Mouse (Mus musculus) liver, embryonic 11.5 days (tissue): ENCODE measurements around the gene Syce1l. TPM values are rescaled to one million over a fixed set of nuclear protein-coding genes. Genes with fewer than 3 reads are reported as not detected.

Experiments used
- ATAC-seq: fragments of 200-750 bp; cut with Nextera tagmentation; replicated peaks from 2 replicates; pipeline ENCODE4 v1.8.0; 2017; ENCODE audit warnings: moderate number of reproducible peaks, mild to moderate bottlenecking, moderate TSS enrichment, moderate library complexity; ENCODE audit not compliant: low FRiP score
- DNase-seq: peaks from one replicate; pipeline ENCODE4 v3.0.0-alpha.2; 2017; ENCODE audit warnings: low spot score
- H3K27ac ChIP-seq: fragments of 300-500 bp; sonication (generic); 2 replicates; pipeline ENCODE4 v1.5.1; 2014; ENCODE audit warnings: mild to moderate bottlenecking, low read depth, low read length, control low read depth
- H3K27me3 ChIP-seq: fragments of 300-500 bp; sonication (generic); replicated peaks from 2 replicates; pipeline ENCODE4 v1.6.1; 2014; ENCODE audit warnings: low read length, mixed read lengths; ENCODE audit not compliant: control insufficient read depth, insufficient read depth
- H3K36me3 ChIP-seq: fragments of 300-500 bp; sonication (generic); 2 replicates; pipeline ENCODE4 v1.6.1; 2014; ENCODE audit warnings: mild to moderate bottlenecking, low read length, moderate library complexity, mixed read lengths; ENCODE audit not compliant: control insufficient read depth, insufficient read depth
- H3K4me1 ChIP-seq: fragments of 300-500 bp; sonication (generic); replicated peaks from 2 replicates; pipeline ENCODE4 v1.6.1; 2014; ENCODE audit warnings: low read length, mixed read lengths; ENCODE audit not compliant: control insufficient read depth, insufficient read depth
- H3K4me2 ChIP-seq: fragments of 300-500 bp; sonication (generic); 2 replicates; pipeline ENCODE4 v1.6.1; 2014; ENCODE audit warnings: mild to moderate bottlenecking, control low read depth, moderate library complexity
- H3K4me3 ChIP-seq: fragments of 300-500 bp; sonication (generic); 2 replicates; pipeline ENCODE4 v1.5.1; 2014; ENCODE audit warnings: low read depth, low read length, control low read depth
- H3K9ac ChIP-seq: fragments of 300-500 bp; sonication (generic); 2 replicates; pipeline ENCODE4 v1.6.1; 2014; ENCODE audit warnings: low read depth, low read length, control low read depth
- H3K9me3 ChIP-seq: fragments of 300-500 bp; sonication (generic); 2 replicates; pipeline ENCODE4 v1.6.1; 2016; ENCODE audit warnings: low read length, inconsistent platforms, mixed read lengths; ENCODE audit not compliant: control insufficient read depth
- WGBS: fragments of 180-500 bp; shearing (Covaris S2); extraction: QIAGEN DNeasy Blood & Tissue Kit; methylation state at CpG from one replicate; pipeline ENCODE4 v1.1.7; 2014; 5-methylcytosine and 5-hydroxymethylcytosine counted together
- polyA plus RNA-seq: library from polyadenylated mRNA; unstranded; fragments of >200 nt; fragmentation: Nextera tagmentation; extraction: Ambion mirVana; gene quantifications from 2 replicates; pipeline ENCODE4 v1.2.1, GENCODE M21; 2014

The Syce1l gene
- polyA plus RNA-seq, 1 experiment from 2014 or later = not detected

DNA sequence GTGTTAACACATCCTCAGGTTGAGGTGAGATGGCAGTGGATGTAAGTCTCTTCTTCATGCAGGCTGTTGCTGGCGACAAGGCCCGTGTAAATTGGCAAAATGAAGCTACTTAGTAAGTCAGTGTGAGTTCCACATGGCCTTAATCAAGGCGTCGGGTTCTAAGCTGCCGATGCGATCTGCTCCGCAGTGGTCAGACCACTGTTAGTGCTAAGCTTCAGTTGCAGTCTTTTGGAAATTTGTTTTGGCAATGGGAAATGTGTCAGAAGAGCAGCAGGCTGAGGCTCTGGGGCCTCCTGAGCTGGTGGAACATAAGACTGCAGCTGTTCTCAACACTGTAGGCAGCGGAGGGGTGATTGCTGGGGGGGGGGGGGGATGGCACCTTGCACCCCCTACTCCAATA is 22.9 kb downstream of the Syce1l start:
- no peaks in the 10 kb centered on the region for H3K9me3 ChIP-seq
- H3K36me3 ChIP-seq = no peaks in the 10 kb centered on the region
- 74% methylated on average over 7 of the region's 8 CpGs for WGBS
- H3K27ac ChIP-seq = no peak overlapping the region
- ATAC-seq (no peak), DNase-seq (peak; percentile 22)
- H3K4me1 ChIP-seq = no peaks in the 10 kb centered on the region
- no peak overlapping the region for H3K4me3 ChIP-seq
- H3K4me2 ChIP-seq = no peak overlapping the region
- no peak overlapping the region for H3K9ac ChIP-seq
- H3K27me3 ChIP-seq = no peaks in the 10 kb centered on the region

GRCm38 (mm10) chr8:113666714-113667432 is 23.9 kb downstream of the Syce1l start:
- 74% methylated on average over 16 of the region's 16 CpGs for WGBS
- Histone ChIP-seq H3K9ac (no peak overlapping the region), H3K36me3 (no peaks in the 10 kb centered on the region), H3K27me3 (no peaks in the 10 kb centered on the region), H3K4me1 (no peaks in the 10 kb centered on the region), H3K4me2 (no peak overlapping the region), H3K9me3 (no peaks in the 10 kb centered on the region), H3K4me3 (no peak overlapping the region), H3K27ac (no peak overlapping the region)
- ATAC-seq (no peak), DNase-seq (peak; percentile 24)

DNA sequence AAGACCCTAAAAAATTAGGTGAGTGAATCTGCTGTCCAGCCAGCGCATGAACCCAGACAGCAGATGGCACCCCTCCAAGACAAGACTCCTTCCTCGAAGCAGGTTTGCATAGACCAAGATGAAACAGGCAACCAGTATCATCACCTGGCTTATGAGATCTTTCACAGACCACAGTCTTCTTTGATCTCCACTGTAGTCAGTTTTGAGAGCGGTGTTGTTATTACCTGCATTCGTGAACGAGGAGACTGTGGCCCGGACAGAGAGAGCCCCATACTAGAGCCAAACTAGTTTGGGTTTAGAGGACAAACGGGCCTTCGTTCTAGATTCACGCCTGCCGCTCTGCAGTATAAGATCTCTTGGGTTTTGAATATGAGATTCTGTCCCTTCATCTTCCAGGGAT is 26.9 kb downstream of the Syce1l start:
- no peak overlapping the region for H3K4me2 ChIP-seq
- H3K36me3 ChIP-seq = no peaks in the 10 kb centered on the region
- no peaks in the 10 kb centered on the region for H3K9me3 ChIP-seq
- DNase-seq (no peak), ATAC-seq (no peak)
- no peak overlapping the region for H3K27ac ChIP-seq
- H3K27me3 ChIP-seq = no peaks in the 10 kb centered on the region
- H3K9ac ChIP-seq = no peak overlapping the region
- 78% methylated on average over 10 of the region's 10 CpGs for WGBS
- H3K4me3 ChIP-seq = no peak overlapping the region
- no peaks in the 10 kb centered on the region for H3K4me1 ChIP-seq

- Histone ChIP-seq H3K4me3 (no peak overlapping the region), H3K36me3 (no peaks in the 10 kb centered on the region), H3K4me1 (no peaks in the 10 kb centered on the region), H3K9ac (no peak overlapping the region), H3K9me3 (no peaks in the 10 kb centered on the region), H3K27me3 (no peaks in the 10 kb centered on the region), H3K4me2 (no peak overlapping the region), H3K27ac (no peak overlapping the region)
- ATAC-seq (no peak), DNase-seq (no peak)
- WGBS = 82% methylated on average over 11 of the region's 11 CpGs
These were observed 29.7 kb downstream of the Syce1l start for GRCm38 (mm10) chr8:113672599-113673255.

DNA sequence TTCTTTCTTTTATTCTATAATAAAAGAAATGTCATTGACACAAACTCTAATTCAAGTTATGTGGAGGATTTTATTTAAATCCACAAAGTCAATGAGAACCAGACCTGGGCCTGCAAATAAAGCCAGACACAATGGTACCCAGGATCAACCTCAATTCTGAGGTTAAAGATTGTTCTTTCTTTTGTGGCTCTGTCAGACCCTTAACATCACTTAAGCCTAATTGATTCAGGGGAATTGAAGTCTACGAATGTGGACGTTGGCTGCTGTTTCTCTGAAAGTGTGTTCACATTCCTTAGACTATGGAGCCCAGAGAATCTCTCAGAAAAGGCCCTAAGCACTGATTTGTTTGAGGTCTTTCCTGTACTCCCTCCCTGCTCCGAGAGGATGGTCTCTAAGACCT is 30.3 kb downstream of the Syce1l start:
- no peak for DNase-seq

GRCm38 (mm10) chr8:113674611-113675010 is 31.6 kb downstream of the Syce1l start:
- DNase-seq (no peak), ATAC-seq (no peak)
- H3K27me3 ChIP-seq = no peaks in the 10 kb centered on the region
- WGBS = 67% methylated on average over 3 of the region's 3 CpGs
- no peaks in the 10 kb centered on the region for H3K9me3 ChIP-seq
- no peak overlapping the region for H3K9ac ChIP-seq
- H3K4me2 ChIP-seq = no peak overlapping the region
- H3K4me3 ChIP-seq = no peak overlapping the region
- no peaks in the 10 kb centered on the region for H3K36me3 ChIP-seq
- no peaks in the 10 kb centered on the region for H3K4me1 ChIP-seq
- no peak overlapping the region for H3K27ac ChIP-seq

More for the DNA sequence above, 30.3 kb downstream of the Syce1l start:
- H3K27me3 ChIP-seq = no peaks in the 10 kb centered on the region
- no peak overlapping the region for H3K4me3 ChIP-seq
- WGBS = 65% methylated on average over 3 of the region's 3 CpGs
- no peak overlapping the region for H3K4me2 ChIP-seq
- no peaks in the 10 kb centered on the region for H3K4me1 ChIP-seq
- no peak overlapping the region for H3K9ac ChIP-seq
- no peaks in the 10 kb centered on the region for H3K9me3 ChIP-seq
- no peaks in the 10 kb centered on the region for H3K36me3 ChIP-seq
- no peak for ATAC-seq
- H3K27ac ChIP-seq = no peak overlapping the region

DNA sequence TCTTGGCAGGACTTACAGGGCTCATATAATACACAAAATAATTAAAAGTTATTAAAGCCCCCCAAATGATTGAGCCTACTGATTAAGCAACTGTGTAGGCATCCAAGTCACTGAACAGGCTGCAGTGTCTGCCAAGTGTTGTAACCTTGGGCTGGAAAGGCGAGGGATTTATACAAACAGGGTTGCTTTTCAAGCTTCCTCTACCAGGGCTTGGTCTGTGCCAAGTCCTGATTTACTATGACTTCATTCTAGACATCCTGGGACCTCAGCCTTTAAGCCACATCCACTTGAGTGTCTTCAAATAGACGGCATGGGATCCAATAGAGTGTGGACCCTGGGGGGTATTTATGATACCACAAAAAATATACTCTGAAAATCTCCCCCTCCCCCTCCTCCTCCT is 32.3 kb downstream of the Syce1l start:
- no peak overlapping the region for H3K27ac ChIP-seq
- DNase-seq (no peak), ATAC-seq (no peak)
- no peak overlapping the region for H3K4me2 ChIP-seq
- WGBS = 80% methylated on average over 2 of the region's 2 CpGs
- no peaks in the 10 kb centered on the region for H3K9me3 ChIP-seq
- no peaks in the 10 kb centered on the region for H3K27me3 ChIP-seq
- no peak overlapping the region for H3K4me3 ChIP-seq
- no peak overlapping the region for H3K9ac ChIP-seq
- H3K36me3 ChIP-seq = no peaks in the 10 kb centered on the region
- no peaks in the 10 kb centered on the region for H3K4me1 ChIP-seq

DNA sequence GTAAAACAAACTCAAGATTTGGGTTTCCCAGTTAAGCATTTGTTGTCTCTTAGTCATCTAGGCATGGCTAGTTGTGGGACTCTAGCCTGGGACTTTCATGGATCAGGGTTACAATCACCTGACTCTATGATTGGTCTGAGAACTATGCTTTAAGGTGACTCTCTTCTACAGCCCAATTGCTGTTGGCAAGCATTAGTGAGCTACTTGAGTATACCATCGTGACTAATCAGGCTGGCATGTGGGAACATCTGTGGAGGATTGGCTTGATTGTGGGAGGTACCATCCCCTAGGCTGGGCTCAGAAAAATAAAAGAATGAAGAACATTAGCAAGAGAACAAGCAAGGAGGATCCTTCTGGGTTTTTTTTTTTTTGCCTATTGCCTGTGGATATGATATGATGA is 33.8 kb downstream of the Syce1l start:
- H3K4me1 ChIP-seq = no peaks in the 10 kb centered on the region
- H3K27ac ChIP-seq = no peak overlapping the region
- no peak overlapping the region for H3K4me2 ChIP-seq
- no peak overlapping the region for H3K9ac ChIP-seq
- WGBS = 67% methylated on average over 1 of the region's 1 CpGs
- no peak overlapping the region for H3K4me3 ChIP-seq
- DNase-seq = no peak
- H3K9me3 ChIP-seq = no peaks in the 10 kb centered on the region
- no peaks in the 10 kb centered on the region for H3K27me3 ChIP-seq
- ATAC-seq = no peak
- no peaks in the 10 kb centered on the region for H3K36me3 ChIP-seq

DNA sequence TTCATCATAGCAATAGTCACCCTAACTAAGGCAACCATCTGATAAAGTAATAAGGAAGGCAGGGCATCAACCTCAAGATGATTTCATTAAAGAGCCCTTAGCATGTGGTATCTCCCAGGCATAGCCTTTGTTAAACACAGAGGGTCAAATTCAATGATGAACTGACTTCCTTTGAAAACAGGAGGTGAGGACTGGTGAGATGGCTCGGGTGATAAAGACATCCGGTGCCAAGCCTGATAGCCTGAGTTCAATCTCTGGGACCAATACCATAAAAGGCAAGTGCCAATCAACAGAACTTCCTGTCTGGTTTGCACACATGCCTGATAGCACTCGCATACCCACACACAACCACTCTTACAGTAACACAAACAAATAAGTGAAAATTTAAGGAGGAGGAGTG is 36.3 kb downstream of the Syce1l start:
- no peak overlapping the region for H3K9ac ChIP-seq
- 47% methylated on average over 3 of the region's 3 CpGs for WGBS
- DNase-seq = no peak

More for the DNA sequence above, 36.3 kb downstream of the Syce1l start:
- Histone ChIP-seq H3K36me3 (no peaks in the 10 kb centered on the region), H3K27ac (no peak overlapping the region), H3K9me3 (no peaks in the 10 kb centered on the region), H3K4me1 (no peaks in the 10 kb centered on the region), H3K4me2 (no peak overlapping the region), H3K27me3 (no peaks in the 10 kb centered on the region), H3K4me3 (no peak overlapping the region)
- ATAC-seq = no peak
